Mouse (Mus musculus): ENCODE measurements around the gene Trpd52l3. TPM values are rescaled to one million over a fixed set of nuclear protein-coding genes. Genes with fewer than 3 reads are reported as not detected.

Trpd52l3 gene
- not detected in 2 replicates for polyA plus RNA-seq (2015; fragmentation: Nextera tagmentation; extraction: Ambion mirVana)

DNA sequence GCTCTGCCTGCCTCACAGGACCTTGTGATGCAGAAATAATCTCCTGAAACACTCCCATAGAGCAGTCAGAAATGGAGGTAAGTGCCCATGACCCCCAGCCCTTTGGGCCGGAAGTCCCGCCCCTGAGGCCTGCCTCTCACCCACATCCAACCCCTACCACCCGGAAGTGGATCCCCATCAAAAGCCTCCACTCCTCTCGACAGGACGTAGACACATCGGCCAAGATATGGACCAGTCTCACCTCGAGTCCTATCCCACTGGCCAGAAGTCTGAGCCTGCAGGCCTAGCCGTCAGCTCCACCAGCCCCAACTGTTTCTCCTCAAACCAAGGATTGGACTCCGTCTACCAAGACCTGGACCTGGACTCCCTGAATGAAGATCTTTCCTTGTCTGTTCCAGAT is at the start of gene Trpd52l3:
TSS of gene Trpd52l3 (plus strand) at position 170 of the 400 bp plus-strand sequence.
- Histone ChIP-seq H3K9ac (no peak within 1 kb of the TSS), H3K4me3 (no peak within 1 kb of the TSS), H3K36me3 (no peaks in the 10 kb centered on the region), H3K9me3 (no peaks in the 10 kb centered on the region), H3K27ac (no peak within 1 kb of the TSS), H3K4me1 (no peaks in the 10 kb centered on the region), H3K4me2 (no peak within 1 kb of the TSS), H3K27me3 (no peaks in the 10 kb centered on the region)
- WGBS, result 94% methylated on average over 9 of the region's 9 CpGs
- ATAC-seq (ENCODE audit: insufficient number of reproducible peaks, low FRiP score, low TSS enrichment, low read depth), result no peak

DNA sequence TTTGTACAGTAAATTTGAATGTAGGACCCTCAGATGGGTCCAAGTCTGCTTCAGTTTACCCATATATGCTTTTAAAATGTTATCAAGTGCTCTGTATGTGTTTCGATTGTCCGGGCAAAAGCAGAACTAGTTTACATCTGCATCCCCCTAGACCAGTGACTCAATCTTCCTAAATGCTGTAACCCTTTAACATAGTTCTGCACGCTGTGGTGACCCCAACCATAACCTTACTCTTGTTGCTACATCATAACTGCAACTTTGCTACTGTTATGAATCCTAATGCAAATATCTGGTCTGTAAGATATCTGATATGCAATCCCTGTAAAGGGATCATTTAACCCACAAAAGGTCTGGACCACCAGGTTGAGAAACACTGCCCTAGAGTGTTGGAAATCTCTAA is 49.8 kb upstream of the Trpd52l3 start:
- Histone ChIP-seq H3K9ac (no peak overlapping the region), H3K4me2 (no peak overlapping the region), H3K36me3 (no peaks in the 10 kb centered on the region), H3K4me3 (no peak overlapping the region), H3K9me3 (no peaks in the 10 kb centered on the region), H3K27me3 (no peaks in the 10 kb centered on the region), H3K4me1 (peaks cover 1% of the 10 kb centered on the region; the same call in 1 of the 2 replicates), H3K27ac (no peak overlapping the region)
- WGBS, result 91% methylated on average over 3 of the region's 3 CpGs
- ATAC-seq (ENCODE audit: insufficient number of reproducible peaks, low FRiP score, low TSS enrichment, low read depth), result no peak

DNA sequence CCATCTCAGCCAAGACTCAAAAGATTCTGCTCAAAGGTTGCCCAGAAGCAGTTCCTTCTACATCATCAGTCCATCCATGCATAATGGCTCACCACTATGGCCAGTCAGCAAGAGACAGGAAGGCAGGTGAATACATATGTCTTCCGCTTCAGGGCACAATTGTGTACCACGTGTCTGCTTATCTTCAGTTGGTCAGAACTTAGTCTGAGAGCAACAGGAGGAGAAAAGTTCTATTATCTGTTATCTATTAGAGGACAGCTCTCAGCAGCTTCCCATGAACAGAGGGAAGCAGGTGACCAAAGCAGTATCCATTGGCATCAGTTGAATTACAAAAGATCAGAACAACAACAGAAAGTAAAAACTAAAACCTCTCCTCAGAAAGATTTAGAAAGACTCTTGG is 48.1 kb upstream of the Trpd52l3 start:
- no peaks in the 10 kb centered on the region for H3K9me3 ChIP-seq
- no peak overlapping the region for H3K4me2 ChIP-seq
- WGBS, result 84% methylated on average over 2 of the region's 2 CpGs
- no peak overlapping the region for H3K9ac ChIP-seq
- no peaks in the 10 kb centered on the region for H3K27me3 ChIP-seq
- H3K36me3 ChIP-seq, result no peaks in the 10 kb centered on the region
- no peaks in the 10 kb centered on the region for H3K4me1 ChIP-seq
- H3K4me3 ChIP-seq, result no peak overlapping the region
- ATAC-seq (ENCODE audit: insufficient number of reproducible peaks, low FRiP score, low TSS enrichment, low read depth), result no peak
- no peak overlapping the region for H3K27ac ChIP-seq

DNA sequence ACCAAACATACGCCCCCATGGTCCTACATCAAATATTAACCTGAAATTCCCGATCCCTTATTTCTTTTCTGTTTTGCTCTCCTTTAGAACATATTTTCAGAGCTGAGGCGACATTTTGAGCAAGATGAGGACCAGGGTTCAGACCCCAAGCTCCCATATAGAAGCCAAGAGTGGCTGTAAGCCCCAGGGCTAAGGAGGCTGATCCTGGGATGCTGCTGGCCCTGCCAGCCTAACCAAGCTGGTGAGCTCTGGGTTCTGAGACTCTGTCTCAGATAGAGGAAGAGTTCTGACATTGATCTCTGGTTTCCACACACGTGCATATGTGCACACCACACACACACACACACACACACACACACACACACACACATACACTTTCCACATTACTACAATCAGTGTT is 42.7 kb upstream of the Trpd52l3 start:
- Histone ChIP-seq H3K4me2 (no peak overlapping the region), H3K27ac (no peak overlapping the region), H3K27me3 (no peaks in the 10 kb centered on the region), H3K9me3 (no peaks in the 10 kb centered on the region), H3K4me3 (no peak overlapping the region), H3K9ac (no peak overlapping the region), H3K36me3 (no peaks in the 10 kb centered on the region), H3K4me1 (no peaks in the 10 kb centered on the region)
- no peak for ATAC-seq (ENCODE audit: insufficient number of reproducible peaks, low FRiP score, low TSS enrichment, low read depth)
- 84% methylated on average over 4 of the region's 4 CpGs for WGBS

- no peaks in the 10 kb centered on the region for H3K4me1 ChIP-seq
- H3K27me3 ChIP-seq, result no peaks in the 10 kb centered on the region
- no peak overlapping the region for H3K4me3 ChIP-seq
- H3K36me3 ChIP-seq, result no peaks in the 10 kb centered on the region
- no peak for ATAC-seq (ENCODE audit: insufficient number of reproducible peaks, low FRiP score, low TSS enrichment, low read depth)
- H3K9ac ChIP-seq, result no peak overlapping the region
- H3K9me3 ChIP-seq, result no peaks in the 10 kb centered on the region
- no peak overlapping the region for H3K27ac ChIP-seq
- no peak overlapping the region for H3K4me2 ChIP-seq
- WGBS, result 81% methylated on average over 6 of the region's 6 CpGs
Observed at GRCm38 (mm10) chr19:29961842-29962241, 41.7 kb upstream of the Trpd52l3 start.

GRCm38 (mm10) chr19:29963598-29964092 is 39.9 kb upstream of the Trpd52l3 start:
- ATAC-seq (ENCODE audit: insufficient number of reproducible peaks, low FRiP score, low TSS enrichment, low read depth), result no peak
- H3K4me1 ChIP-seq, result no peaks in the 10 kb centered on the region
- no peaks in the 10 kb centered on the region for H3K27me3 ChIP-seq
- H3K4me3 ChIP-seq, result no peak overlapping the region
- no peak overlapping the region for H3K9ac ChIP-seq
- no peaks in the 10 kb centered on the region for H3K36me3 ChIP-seq
- H3K27ac ChIP-seq, result no peak overlapping the region
- H3K4me2 ChIP-seq, result no peak overlapping the region
- 87% methylated on average over 2 of the region's 2 CpGs for WGBS
- no peaks in the 10 kb centered on the region for H3K9me3 ChIP-seq

GRCm38 (mm10) chr19:29967960-29968359 is 35.6 kb upstream of the Trpd52l3 start:
- 76% methylated on average over 3 of the region's 3 CpGs for WGBS
- Histone ChIP-seq H3K27me3 (no peaks in the 10 kb centered on the region), H3K36me3 (no peaks in the 10 kb centered on the region), H3K4me3 (no peak overlapping the region), H3K9ac (no peak overlapping the region), H3K4me2 (no peak overlapping the region), H3K9me3 (no peaks in the 10 kb centered on the region), H3K27ac (no peak overlapping the region), H3K4me1 (no peaks in the 10 kb centered on the region)
- no peak for ATAC-seq (ENCODE audit: insufficient number of reproducible peaks, low FRiP score, low TSS enrichment, low read depth)

DNA sequence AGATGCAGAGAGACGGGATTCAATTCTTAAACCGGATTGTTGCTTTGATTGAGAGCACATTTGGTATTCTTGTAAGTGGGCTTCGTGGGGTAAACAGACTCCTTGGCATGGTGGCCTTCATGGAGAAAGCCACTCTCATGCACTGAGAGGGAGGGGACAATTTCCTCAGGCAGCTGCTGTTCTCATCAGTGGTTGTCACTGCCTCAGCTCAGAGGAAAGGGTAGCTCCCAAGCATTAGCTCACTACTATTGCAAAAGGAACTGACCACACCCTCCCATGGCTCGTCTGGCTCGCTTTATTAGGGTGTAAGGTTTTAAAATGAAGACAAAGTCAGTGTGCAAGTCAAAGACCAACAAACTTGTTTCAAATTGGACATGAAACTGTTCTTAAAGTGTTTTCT is 30.2 kb upstream of the Trpd52l3 start:
- ATAC-seq (ENCODE audit: insufficient number of reproducible peaks, low FRiP score, low TSS enrichment, low read depth), result no peak
- Histone ChIP-seq H3K4me2 (no peak overlapping the region), H3K4me1 (no peaks in the 10 kb centered on the region), H3K36me3 (no peaks in the 10 kb centered on the region), H3K9ac (no peak overlapping the region), H3K27ac (no peak overlapping the region), H3K9me3 (no peaks in the 10 kb centered on the region), H3K27me3 (no peaks in the 10 kb centered on the region), H3K4me3 (no peak overlapping the region)
- 68% methylated on average over 5 of the region's 5 CpGs for WGBS

- Histone ChIP-seq H3K4me1 (no peaks in the 10 kb centered on the region), H3K4me3 (no peak overlapping the region), H3K27me3 (no peaks in the 10 kb centered on the region), H3K4me2 (no peak overlapping the region), H3K9me3 (no peaks in the 10 kb centered on the region), H3K27ac (no peak overlapping the region), H3K36me3 (no peaks in the 10 kb centered on the region), H3K9ac (no peak overlapping the region)
- ATAC-seq (ENCODE audit: insufficient number of reproducible peaks, low FRiP score, low TSS enrichment, low read depth), result no peak
- WGBS, result 67% methylated on average over 2 of the region's 2 CpGs
Observed at GRCm38 (mm10) chr19:29978847-29979246, 24.7 kb upstream of the Trpd52l3 start.

GRCm38 (mm10) chr19:29979452-29980089 is 24.0 kb upstream of the Trpd52l3 start:
- Histone ChIP-seq H3K4me3 (no peak overlapping the region), H3K4me1 (no peaks in the 10 kb centered on the region), H3K4me2 (no peak overlapping the region), H3K36me3 (no peaks in the 10 kb centered on the region), H3K9me3 (no peaks in the 10 kb centered on the region), H3K27ac (no peak overlapping the region), H3K27me3 (no peaks in the 10 kb centered on the region), H3K9ac (no peak overlapping the region)
- no peak for ATAC-seq (ENCODE audit: insufficient number of reproducible peaks, low FRiP score, low TSS enrichment, low read depth)
- 61% methylated on average over 8 of the region's 8 CpGs for WGBS

GRCm38 (mm10) chr19:29984208-29985005 is 19.2 kb upstream of the Trpd52l3 start:
- Histone ChIP-seq H3K9ac (no peak overlapping the region), H3K9me3 (no peaks in the 10 kb centered on the region), H3K36me3 (no peaks in the 10 kb centered on the region), H3K27me3 (no peaks in the 10 kb centered on the region), H3K4me2 (no peak overlapping the region), H3K27ac (no peak overlapping the region), H3K4me1 (no peaks in the 10 kb centered on the region), H3K4me3 (no peak overlapping the region)
- 65% methylated on average over 16 of the region's 16 CpGs for WGBS
- no peak for ATAC-seq (ENCODE audit: insufficient number of reproducible peaks, low FRiP score, low TSS enrichment, low read depth)

DNA sequence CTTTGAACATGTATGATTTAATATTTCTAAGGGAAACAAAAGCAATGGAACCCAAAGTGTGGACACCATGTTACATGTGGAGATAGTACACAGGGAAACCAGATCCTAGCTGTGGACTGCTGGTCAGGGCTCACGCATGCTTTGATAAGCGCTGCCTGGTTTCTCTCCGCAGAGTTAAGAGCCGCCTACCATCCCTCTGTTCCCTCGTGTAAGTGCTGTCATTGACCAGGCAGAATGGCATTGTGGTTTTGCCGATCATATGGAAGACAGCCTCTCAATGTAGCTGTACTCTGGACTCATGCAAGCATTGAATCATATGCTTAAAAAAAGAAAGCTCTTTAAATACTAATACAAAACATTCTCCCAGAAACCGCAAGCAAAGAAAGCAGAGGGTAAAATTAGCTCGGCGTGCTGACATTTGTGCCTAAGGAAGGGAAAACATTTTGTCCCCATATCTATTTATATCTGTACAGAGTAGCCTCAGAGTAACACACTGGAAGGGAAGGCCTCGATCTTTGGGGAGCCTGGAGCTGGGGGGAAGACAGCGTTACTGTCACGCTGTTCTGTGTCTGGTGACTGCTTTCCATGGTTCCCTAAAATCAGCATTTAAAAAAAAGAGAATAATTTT is 17.0 kb upstream of the Trpd52l3 start:
- no peak overlapping the region for H3K4me2 ChIP-seq
- no peak overlapping the region for H3K27ac ChIP-seq
- no peaks in the 10 kb centered on the region for H3K4me1 ChIP-seq
- H3K36me3 ChIP-seq, result no peaks in the 10 kb centered on the region
- no peak overlapping the region for H3K9ac ChIP-seq
- H3K4me3 ChIP-seq, result no peak overlapping the region
- no peaks in the 10 kb centered on the region for H3K9me3 ChIP-seq
- 74% methylated on average over 12 of the region's 12 CpGs for WGBS
- no peaks in the 10 kb centered on the region for H3K27me3 ChIP-seq
- no peak for ATAC-seq (ENCODE audit: insufficient number of reproducible peaks, low FRiP score, low TSS enrichment, low read depth)
